Mouse (Mus musculus): ENCODE measurements around the gene Sdc4.
A peak's percentile ranks its signal among the peaks of the same experiment; 100 is the strongest.

The Sdc4 gene

DNA sequence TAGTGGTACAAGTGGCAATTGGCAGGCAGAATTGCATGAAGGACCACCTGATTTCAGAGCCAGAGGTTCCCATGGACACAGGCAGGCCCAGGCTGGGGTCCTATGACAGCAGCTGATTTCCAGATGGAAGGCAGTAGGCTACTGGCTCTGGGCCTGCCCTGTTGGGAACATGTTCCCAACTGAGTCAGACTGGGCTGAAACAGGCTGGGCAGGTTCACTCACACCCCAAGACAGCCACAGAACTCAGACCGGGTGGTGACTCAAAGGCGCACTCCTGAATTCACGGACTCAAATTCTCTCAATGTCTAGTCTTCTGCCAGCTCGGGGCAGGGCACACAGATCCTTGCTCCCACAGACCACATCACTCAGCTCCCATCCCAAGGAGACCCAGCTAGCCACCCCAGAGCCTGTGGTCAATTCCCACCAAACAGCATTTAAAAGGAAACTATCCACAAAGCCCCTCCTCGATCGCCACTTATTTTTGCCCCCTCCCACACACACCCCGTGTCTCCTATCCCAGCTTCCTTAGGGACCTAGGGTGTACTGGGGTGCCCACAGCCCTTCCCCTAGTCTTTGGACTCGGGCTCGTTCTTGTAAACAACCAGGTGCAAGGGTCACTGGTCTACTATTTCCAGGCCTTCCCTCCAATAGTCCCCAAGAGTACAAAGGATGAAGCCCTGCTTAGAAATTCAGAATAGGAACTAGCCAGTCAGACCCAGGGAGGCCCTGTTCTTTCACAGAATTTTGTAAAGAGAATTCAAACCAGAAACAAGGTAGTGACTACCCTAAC is 11.8 kb downstream of the Sdc4 start:
- DNase-seq, result peak in 1 of 2 experiments; percentile 74

DNA sequence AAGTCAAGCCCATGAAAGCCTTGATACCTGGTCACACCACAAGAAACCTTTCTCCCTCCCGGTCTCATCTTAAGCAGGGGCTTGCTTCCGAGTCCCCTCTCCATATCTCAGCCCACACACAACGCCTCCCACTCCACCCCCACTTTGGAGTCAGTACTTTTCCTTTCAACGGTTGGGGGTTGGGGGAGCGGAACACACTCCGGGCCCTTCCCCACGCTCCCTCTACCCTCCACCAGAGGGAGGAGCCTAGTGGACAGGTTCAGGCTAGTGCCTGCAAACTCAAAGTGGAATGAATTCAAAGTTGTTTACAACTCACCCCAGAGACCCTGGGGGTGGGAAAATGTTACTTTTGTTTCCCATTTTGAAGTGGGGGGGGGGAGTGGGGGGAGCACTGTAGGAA is 13.0 kb downstream of the Sdc4 start:
- no peak for DNase-seq

DNA sequence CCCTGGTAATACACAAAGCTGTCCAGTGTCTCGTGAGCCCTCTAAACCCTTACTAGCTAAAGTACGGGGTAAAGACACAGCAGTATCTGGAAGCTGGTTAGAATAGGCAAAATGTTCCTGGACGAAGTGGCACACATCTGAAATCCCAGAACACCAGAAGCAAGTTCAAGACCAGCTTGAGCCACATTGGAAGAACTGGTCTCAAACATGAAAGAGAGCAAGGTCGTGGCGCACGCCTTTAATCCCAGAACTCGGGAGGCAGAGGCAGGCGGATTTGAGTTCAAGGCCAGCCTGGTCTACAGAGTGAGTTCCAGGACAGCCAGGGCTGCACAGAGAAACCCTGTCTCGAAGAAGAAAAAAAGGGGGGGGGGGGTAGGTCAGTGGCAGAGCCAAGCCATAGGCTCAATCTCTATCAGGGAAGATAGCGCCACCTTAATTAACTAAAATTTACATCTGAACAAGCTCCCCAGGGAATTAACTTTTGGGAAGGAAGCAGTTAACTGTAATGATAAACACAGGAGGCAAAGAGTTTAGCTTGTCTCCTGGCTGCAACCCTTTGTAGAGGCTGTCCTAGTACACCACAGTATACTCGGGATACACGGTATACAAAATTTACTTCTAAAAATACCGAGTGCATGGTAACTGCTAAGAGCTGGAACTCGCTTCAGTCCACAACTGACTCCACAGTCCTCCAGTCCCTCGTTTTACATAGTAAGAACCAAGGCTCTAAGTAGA is 13.6 kb downstream of the Sdc4 start:
- no peak for DNase-seq

DNA sequence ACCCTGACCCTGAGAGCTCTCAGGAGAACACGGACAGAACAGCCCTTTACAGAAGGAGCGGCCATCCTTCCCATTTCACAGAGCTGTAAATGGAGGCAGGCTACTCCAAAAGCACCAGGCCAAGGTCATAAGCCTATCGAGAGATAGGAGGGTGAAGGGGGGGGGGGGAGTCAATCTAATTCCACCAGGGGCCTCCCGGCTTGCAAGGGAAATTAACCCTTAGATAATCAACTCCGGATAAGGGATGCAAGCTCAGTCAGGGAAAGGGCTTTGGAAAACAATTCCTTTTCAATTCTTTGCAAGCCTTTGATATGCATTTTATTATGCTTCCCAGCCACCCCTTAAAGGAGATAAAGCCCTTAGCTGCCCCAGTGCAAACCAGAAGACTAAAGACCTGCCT is 15.2 kb downstream of the Sdc4 start:
- no peak for DNase-seq

- DNase-seq, result no peak
These were observed 16.7 kb downstream of the Sdc4 start for GRCm38 (mm10) chr2:164426952-164427351.

DNA sequence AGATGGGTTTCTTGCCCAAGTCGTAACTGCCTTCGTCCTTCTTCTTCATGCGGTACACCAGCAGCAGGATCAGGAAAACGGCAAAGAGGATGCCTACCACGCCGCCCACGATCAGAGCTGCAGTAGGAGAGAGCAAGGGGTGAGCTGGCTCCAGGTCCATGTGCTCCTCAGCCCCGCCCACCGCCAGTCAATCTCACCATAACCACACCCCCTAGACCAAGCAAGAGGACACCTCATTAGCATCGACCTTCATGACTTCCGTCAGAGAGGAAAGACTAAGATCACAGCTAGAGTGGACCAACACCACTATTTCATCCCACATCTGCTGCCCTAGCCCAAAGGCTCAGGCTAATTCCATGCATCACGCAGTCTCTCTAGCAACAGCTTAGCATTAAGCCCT is 17.6 kb downstream of the Sdc4 start:
- no peak for DNase-seq

DNA sequence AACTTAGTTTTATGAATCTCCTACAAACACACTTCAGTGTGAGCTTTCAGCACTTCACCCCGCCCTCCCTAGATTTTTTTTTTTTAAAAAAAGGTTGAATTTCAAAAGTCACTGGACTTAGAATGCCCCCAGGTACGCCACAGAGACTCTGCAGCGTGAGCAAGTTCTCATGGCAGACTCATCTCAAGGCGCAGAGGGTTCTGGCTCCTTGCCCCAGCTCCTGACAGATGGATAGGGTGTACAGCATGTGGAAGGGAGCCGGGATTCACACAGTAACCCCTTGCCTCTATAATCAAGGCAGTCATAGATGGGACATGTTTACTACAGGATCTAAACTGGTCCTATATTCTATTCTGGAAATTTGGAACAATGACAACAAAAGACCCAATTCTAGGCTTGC is 18.3 kb downstream of the Sdc4 start:
- no peak for DNase-seq

GRCm38 (mm10) chr2:164424406-164424805 is 19.3 kb downstream of the Sdc4 start:
- no peak for DNase-seq

DNA sequence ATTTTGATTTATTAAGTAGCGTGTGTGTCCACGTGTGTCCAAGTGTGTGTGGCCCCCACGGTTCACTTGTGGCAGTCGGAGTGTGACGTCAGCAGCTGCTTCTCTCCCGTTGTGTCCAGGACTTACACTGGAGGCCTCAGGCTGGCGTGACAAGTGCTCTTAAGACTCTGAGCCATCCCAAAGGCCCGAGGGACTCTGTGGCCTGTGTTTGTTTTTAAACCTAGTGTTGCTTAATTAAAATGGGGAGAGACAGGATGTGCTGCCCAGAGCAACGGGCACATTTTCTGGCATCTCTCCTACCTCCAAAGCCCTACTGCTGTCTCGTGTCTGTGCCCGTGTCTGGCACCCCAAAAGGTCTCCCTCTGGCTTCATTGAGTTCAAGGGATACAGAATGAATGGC is 20.2 kb downstream of the Sdc4 start:
- DNase-seq, result no peak

DNA sequence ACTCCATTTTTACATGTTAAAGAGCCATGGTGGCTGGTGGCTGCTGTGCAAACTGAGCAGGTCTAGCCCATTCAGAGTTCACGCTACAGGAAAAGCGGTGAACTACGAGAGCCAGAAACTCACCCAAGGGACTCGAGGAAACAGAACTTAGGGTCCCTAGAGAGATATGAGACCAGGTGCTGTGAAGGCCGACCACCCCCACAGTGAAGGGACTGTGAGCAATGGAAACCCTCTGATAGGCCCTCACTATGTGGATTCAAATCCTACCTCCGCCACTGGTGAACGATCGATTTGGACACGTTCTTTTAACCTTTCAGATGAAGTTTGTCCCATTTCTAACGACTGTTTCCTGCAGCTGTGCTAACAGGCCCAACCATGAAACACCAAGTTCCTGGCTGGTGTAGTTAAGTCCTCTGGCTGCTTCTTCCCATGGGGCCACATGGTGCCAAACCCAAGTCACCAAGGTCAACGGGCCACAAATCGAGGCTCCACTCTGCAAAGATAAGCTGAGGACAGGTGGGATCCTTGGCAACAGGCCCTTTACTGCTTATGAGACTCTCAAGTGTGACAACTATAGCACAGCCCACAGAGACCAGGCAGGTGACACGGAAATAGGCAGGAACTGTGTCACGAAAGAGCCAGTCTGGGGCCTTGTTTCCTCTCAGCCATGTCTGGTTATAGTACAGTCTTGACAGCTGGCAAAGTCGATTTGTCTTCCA is 20.9 kb downstream of the Sdc4 start:
- DNase-seq, result no peak

DNA sequence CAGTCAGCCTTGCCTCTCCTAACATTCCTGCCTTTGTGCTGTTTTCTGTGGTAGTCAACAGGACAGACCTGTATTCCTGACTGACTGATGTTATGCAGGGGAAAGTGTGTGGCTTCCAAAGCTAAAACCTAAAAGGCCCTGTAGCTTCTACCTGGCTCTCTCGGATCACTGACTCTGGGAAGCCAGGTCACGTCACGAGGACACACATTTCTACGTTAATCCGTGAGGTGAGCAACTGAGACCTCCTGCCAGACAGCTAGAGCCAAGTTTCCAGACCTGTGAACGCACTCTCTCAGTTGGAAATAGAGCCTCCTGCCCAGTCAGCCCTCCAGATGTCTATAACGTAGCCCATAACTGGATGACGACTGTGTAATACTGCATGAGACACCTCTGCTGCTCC is 21.7 kb downstream of the Sdc4 start:
- no peak for DNase-seq

- no peak for DNase-seq
These were observed 22.4 kb downstream of the Sdc4 start for GRCm38 (mm10) chr2:164421306-164421705.

GRCm38 (mm10) chr2:164419489-164419888 is 24.2 kb downstream of the Sdc4 start:
- DNase-seq, result no peak

- DNase-seq, result no peak
These were observed 25.3 kb downstream of the Sdc4 start for GRCm38 (mm10) chr2:164418308-164418875.

DNA sequence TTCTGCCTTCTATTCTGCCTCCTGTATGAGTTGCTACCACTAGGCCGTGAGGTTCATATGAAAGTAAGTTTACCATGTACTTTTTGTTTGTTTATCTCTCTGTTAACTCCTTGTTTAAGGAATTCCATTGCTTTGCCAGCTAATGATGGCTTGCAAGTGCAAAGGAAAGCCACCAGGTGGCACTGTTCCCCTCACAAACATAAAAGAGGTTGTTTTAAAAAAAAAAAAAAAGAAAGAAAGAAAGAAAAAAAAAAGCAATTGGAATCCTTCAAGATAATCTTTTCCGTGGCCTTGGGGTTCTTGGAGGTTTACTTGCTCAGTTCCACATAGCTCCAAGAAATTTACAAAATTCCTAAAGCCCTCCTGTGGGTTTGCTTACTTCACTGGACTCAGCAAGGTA is 26.5 kb downstream of the Sdc4 start:
- peak in 1 of 2 experiments; percentile 47 for DNase-seq

GRCm38 (mm10) chr2:164414581-164414980 is 29.1 kb downstream of the Sdc4 start:
- no peak for DNase-seq

DNA sequence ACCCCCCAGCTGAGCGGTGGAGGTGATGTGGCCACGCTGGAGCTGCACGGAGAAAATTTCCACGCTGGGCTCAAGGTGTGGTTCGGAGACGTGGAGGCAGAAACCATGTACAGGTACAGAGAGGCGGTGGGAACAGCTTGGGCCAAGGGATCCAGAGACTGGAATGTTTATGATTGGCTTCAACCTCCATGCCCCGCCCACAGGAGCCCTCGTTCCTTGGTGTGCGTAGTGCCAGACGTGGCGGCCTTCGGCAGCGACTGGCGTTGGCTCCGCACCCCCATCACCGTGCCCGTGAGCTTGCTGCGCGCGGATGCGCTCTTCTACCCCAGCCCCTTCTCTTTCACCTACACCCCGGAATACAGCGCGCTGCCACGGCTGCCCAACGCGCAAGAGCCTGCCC is 29.5 kb downstream of the Sdc4 start:
- peak in 1 of 2 experiments; percentile 52 for DNase-seq

DNA sequence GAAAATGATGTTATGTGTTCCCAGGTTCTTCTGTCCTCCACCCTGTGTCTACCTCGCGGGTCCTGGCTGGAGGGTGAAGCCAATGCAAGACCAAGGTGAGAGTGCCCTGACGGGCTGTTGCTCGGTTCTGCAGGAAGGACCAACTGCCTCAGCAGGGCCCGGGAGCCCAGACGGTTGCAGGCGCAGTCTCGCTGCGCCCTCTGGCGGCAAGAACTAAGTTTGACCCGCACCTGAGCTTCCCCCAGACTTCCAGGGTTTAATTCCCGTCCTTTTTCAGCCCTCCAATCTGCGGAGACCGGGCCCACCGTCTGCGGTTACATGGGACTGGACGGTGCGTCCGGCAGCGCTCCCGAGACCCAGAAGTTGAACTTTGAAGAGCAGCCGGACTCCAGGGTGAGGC is 36.0 kb downstream of the Sdc4 start:
- DNase-seq, result peak; percentile 81 to 82

DNA sequence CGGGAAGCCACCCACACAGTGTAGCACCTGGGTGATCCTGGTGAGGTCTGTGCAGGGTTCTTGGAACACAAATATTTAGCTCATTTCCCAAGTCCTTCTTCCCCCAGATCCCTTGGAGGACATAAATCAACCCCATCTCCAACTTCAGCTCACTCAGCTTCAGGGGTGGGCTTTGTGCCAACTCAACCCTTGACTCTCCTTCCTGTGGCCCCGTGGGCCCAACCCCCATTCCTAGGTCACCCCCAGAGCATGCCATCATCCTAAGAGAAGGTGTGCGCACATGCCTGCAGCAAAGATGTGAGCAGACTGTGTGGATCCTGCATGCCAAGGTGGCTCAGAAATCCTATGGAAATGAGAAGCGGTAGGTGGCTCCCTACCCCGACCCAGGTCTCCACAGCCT is 38.2 kb downstream of the Sdc4 start:
- DNase-seq, result peak; percentile 55 to 67

DNA sequence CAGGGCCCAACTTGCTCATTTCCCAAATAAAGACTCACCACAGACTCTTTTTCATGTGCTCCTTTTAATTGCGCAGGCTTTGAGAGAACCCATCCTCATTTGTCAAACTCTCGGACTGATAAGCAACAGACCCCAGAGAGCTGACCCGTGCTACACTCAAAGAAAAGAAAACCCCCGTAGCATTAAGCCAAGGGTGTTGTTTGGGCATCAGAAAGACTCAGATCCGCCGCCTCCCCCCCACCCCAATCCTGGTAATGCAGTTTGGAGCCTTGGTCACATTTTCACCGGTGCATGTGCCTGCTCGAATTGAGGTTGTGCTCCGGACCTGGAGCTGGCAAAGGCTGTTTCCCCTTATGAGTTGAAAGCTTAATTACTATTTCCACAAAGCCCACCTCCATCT is 38.6 kb downstream of the Sdc4 start, which contains the start of gene Matn4:
TSS of gene Matn4 (minus strand) at position 101 of the 400 bp plus-strand sequence.
- no peak for DNase-seq

DNA sequence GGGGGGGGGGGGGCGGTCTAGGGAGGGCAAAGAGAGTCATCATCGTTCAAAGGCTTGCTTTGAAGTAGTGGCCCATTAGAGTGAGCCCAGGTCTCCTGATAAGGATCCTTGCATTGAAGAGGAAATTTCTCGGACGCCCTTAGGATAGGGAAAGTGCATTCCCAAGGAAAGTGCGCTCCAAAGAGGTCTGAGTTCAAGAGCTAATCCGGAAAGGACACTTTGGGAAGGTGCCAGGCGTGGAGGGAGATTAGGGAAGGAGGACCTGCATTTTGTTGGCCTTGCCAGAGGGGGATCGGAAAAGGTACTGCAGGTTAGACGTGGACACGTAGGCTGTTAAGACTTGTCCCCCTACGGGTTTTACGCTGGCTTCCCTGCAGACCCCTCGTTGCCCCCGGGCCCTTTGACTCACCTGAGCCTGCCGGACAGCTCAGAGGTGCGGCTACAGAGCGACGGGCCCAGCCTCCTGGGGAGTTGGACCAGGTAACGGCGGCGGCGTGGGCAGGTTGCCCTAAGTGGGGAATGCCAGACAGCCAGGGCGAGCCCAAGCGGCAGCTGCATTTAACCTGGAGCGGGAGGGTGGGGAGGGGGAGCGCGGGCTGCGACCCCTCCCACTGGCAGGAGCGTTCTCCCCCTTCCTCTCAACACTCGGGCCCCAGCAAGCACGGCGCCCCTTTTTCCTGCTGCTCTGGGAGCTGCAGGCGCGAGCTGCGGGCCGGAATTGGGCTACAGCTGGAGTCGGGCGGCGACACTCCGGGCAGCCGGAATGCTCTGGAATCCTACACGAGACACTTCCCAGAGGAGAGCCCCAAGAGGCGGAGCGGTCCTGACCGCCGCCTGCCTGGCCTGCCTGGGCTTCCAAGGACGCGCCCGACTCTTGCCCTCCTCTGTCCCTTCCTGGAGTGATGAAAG is 39.4 kb downstream of the Sdc4 start:
- DNase-seq, result peak; percentile 85 to 88
